Mouse (Mus musculus) kidney, adult 2 months (tissue): ENCODE results near the gene Gprc5d.

ENCODE experiments used
- CTCF ChIP-seq: fragments of 200-500 bp; conservative IDR thresholded peaks from 2 replicates; pipeline ENCODE4 v1.5.1; 2011; ENCODE audit warnings: low read depth, mild to moderate bottlenecking, control low read depth, low read length, moderate library complexity, mixed read lengths; ENCODE audit not compliant: insufficient read depth, insufficient read length
- POLR2A ChIP-seq: fragments of 200-500 bp; IDR thresholded peaks from one replicate; pipeline ENCODE4 v1.6.1; 2011; ENCODE audit warnings: low read depth, low read length, control low read depth

GRCm38 (mm10) chr6:135074405-135074947, 43.6 kb downstream of the Gprc5d start:
- TF ChIP-seq CTCF = no peak
- TF ChIP-seq POLR2A = no peak
